ENCODE assay signal across 16 mouse cellular contexts in genomic region chr4:123652130-123652529, GRCm38 (mm10). TPM values are rescaled to one million over a fixed set of nuclear protein-coding genes. Genes with fewer than 3 reads are reported as not detected.
DNase-seq lines count a peak whose midpoint lies in the region; ATAC-seq and TF ChIP-seq lines count a peak whose summit lies in the region.
"Had no signal": no experiment of that assay in that cellular context is flagged by ENCODE, and none has a peak within 500 bp of the region (broad histone marks: within the 10 kb centered on the region; RNA-seq: fewer than 3 reads in every experiment).

No protein-coding gene starts in this region.

- DNase-seq in hindbrain, postnatal 0 days (ENCODE audit: low spot score): no peak
- DNase-seq in lung, adult 18-20 months: peak; percentile 23 to 49
- DNase-seq in lung, postnatal 4 days: no peak
- DNase-seq in Muller cell, postnatal 12 days (ENCODE audit: inconsistent ontology term): peak; percentile 66
- no peak for DNase-seq in left cerebral cortex, postnatal 10 days (ENCODE audit: extremely low spot score in 1 of 2, low spot score in 2 of 2)
- DNase-seq: cerebellum, adult 9-10 months; layer of hippocampus, postnatal 36 days; right cerebral cortex, postnatal 25 days; thymus, adult 2 months had no signal

- intact Hi-C loops in left cerebral cortex, postnatal 10 days (cut with DNase I): no loop called here

- H3K4me1 ChIP-seq in hindbrain, embryonic 15.5 days (replicated peaks): peaks cover 4% of the 10 kb centered on the region; the same call in 1 of the 2 replicates
- no peaks in the 10 kb centered on the region for H3K4me1 ChIP-seq in hindbrain, postnatal 0 days (ENCODE audit: insufficient read depth, low read length)
- H3K4me1 ChIP-seq in E14TG2a.4 (replicated peaks; ENCODE audit: low read depth, low read length): peaks cover 93% of the 10 kb centered on the region
- H3K4me1 ChIP-seq: forebrain, embryonic 13.5 days; hindbrain, embryonic 10.5 days; neural tube, embryonic 15.5 days had no signal

- peaks cover 6% of the 10 kb centered on the region; the same call in 1 of the 2 replicates for H3K36me3 ChIP-seq in hindbrain, embryonic 15.5 days
- no peaks in the 10 kb centered on the region for H3K36me3 ChIP-seq in hindbrain, postnatal 0 days (ENCODE audit: insufficient read depth, low read length)
- H3K36me3 ChIP-seq in E14TG2a.4 (ENCODE audit: insufficient read depth, low read length): peaks cover 30% of the 10 kb centered on the region
- H3K36me3 ChIP-seq: G1E; neural tube, embryonic 15.5 days had no signal

- 89% methylated on average over 3 of the region's 3 CpGs for WGBS in hindbrain, embryonic 15.5 days
- WGBS in hindbrain, postnatal 0 days: 88% methylated on average over 3 of the region's 3 CpGs

- H3K9me3 ChIP-seq in hindbrain, embryonic 15.5 days: no peaks in the 10 kb centered on the region
- no peaks in the 10 kb centered on the region for H3K9me3 ChIP-seq in hindbrain, postnatal 0 days (ENCODE audit: low read length)
- H3K9me3 ChIP-seq in E14TG2a.4 (ENCODE audit: low read length): no peaks in the 10 kb centered on the region
- H3K9me3 ChIP-seq: forebrain, embryonic 13.5 days; G1E; hindbrain, embryonic 10.5 days; neural tube, embryonic 15.5 days had no signal

- H3K9ac ChIP-seq in hindbrain, embryonic 15.5 days: no peak overlapping the region
- no peak overlapping the region for H3K9ac ChIP-seq in hindbrain, postnatal 0 days (replicated peaks; ENCODE audit: low read length)
- H3K9ac ChIP-seq: forebrain, embryonic 13.5 days; neural tube, embryonic 15.5 days had no signal

- H3K27ac ChIP-seq in hindbrain, embryonic 15.5 days (replicated peaks): peak overlapping the region; percentile 11; the same call in 1 of the 2 replicates
- H3K27ac ChIP-seq in hindbrain, postnatal 0 days: no peak overlapping the region
- H3K27ac ChIP-seq: forebrain, embryonic 13.5 days; hindbrain, embryonic 10.5 days; neural tube, embryonic 15.5 days had no signal

- ATAC-seq in hindbrain, embryonic 15.5 days (ENCODE audit: low FRiP score, low read depth): no peak
- no peak for ATAC-seq in hindbrain, postnatal 0 days
- ATAC-seq: forebrain, embryonic 13.5 days; midbrain, embryonic 16.5 days had no signal

- no peak overlapping the region for H3K4me3 ChIP-seq in hindbrain, embryonic 15.5 days
- no peak overlapping the region for H3K4me3 ChIP-seq in hindbrain, postnatal 0 days (ENCODE audit: low read length)
- H3K4me3 ChIP-seq in E14TG2a.4 (replicated peaks; ENCODE audit: low read length): peak overlapping the region; percentile 27; the same call in 1 of the 2 replicates
- H3K4me3 ChIP-seq: forebrain, embryonic 13.5 days; hindbrain, embryonic 10.5 days; neural tube, embryonic 15.5 days had no signal

- H3K4me2 ChIP-seq in hindbrain, embryonic 15.5 days: no peak overlapping the region
- H3K4me2 ChIP-seq in hindbrain, postnatal 0 days (ENCODE audit: low read depth, low read length): no peak overlapping the region
- H3K4me2 ChIP-seq: forebrain, embryonic 13.5 days; neural tube, embryonic 15.5 days had no signal

- TF ChIP-seq CTCF in hindbrain, postnatal 0 days (IDR thresholded peaks at IDR 0.05; ENCODE audit: low read depth): no peak
- no peak for TF ChIP-seq CTCF in E14TG2a.4 (conservative IDR thresholded peaks at IDR 0.05; ENCODE audit: low read length)

- no peaks in the 10 kb centered on the region for H3K27me3 ChIP-seq in hindbrain, embryonic 15.5 days
- H3K27me3 ChIP-seq in hindbrain, postnatal 0 days (ENCODE audit: insufficient read depth, low read length): no peaks in the 10 kb centered on the region
- no peaks in the 10 kb centered on the region for H3K27me3 ChIP-seq in E14TG2a.4 (ENCODE audit: insufficient read depth, low read length)
- H3K27me3 ChIP-seq: forebrain, embryonic 13.5 days; neural tube, embryonic 15.5 days had no signal

RNA-seq across cellular contexts. Expression of gene Macf1, which starts 32.0 kb away (rescaled TPM):
- polyA plus RNA-seq in hindbrain, embryonic 15.5 days (2015; fragmentation: Nextera tagmentation; extraction: Ambion mirVana): 69.2 and 71.9 TPM in 2 replicates
- total RNA-seq in hindbrain, postnatal 0 days (2014; rRNA removed): 243 and 269 TPM in 2 replicates
- 57.3 and 57.8 TPM in 2 replicates for polyA plus RNA-seq in hindbrain, postnatal 0 days (2015; fragmentation: Nextera tagmentation; extraction: Ambion mirVana)
- total RNA-seq in left cerebral cortex, postnatal 10 days (2021): 100 to 1,000 TPM; 243 to 256 TPM

Comparison
In these comparisons a context has a peak if more than half of its experiments do, and no peak if none do; other contexts are left out.
1. DNase-seq: peak in lung, adult 18-20 months (2 of 2) and Muller cell, postnatal 12 days (single experiment); none in hindbrain, postnatal 0 days (single experiment), lung, postnatal 4 days (0 of 2) and left cerebral cortex, postnatal 10 days (0 of 2).